Mouse (Mus musculus) embryonic fibroblast, embryonic 13.5 days (primary cell): Measurements from ENCODE around the gene Cacng4. TPM values are rescaled to one million over a fixed set of nuclear protein-coding genes. Genes with fewer than 3 reads are reported as not detected.

Experiments
- H3K27ac ChIP-seq: 2 replicates; pipeline ENCODE4 v1.5.1; 2012; ENCODE audit warnings: low read length, control low read depth, inconsistent platforms; ENCODE audit not compliant: insufficient read depth
- H3K4me1 ChIP-seq: 2 replicates; pipeline ENCODE4 v1.6.1; 2011; ENCODE audit warnings: low read length; ENCODE audit not compliant: control insufficient read depth, insufficient read depth
- H3K4me3 ChIP-seq: 2 replicates; pipeline ENCODE4 v1.5.1; 2011; ENCODE audit warnings: mild to moderate bottlenecking, control low read depth, low read length; ENCODE audit not compliant: insufficient read depth
- CTCF ChIP-seq: IDR thresholded peaks from 2 replicates; pipeline ENCODE4 v1.5.1; 2011; ENCODE audit warnings: mild to moderate bottlenecking, control low read depth, low read length, moderate library complexity, borderline replicate concordance; ENCODE audit not compliant: insufficient read depth
- POLR2A ChIP-seq: IDR thresholded peaks from 2 replicates; pipeline ENCODE4 v1.6.1; 2011; ENCODE audit warnings: low read depth, mild to moderate bottlenecking, control low read depth, low read length, moderate library complexity
- polyA plus RNA-seq: library from polyadenylated mRNA; stranded (reverse); fragments of >200 nt; gene quantifications from 2 replicates; pipeline ENCODE4 v1.2.4, GENCODE M21; 2011; ENCODE audit warnings: low read depth; ENCODE audit not compliant: missing spikeins, insufficient read length

Cacng4 gene
- polyA plus RNA-seq = 0.51 TPM in 1 of 2 replicates, not detected in the other

DNA sequence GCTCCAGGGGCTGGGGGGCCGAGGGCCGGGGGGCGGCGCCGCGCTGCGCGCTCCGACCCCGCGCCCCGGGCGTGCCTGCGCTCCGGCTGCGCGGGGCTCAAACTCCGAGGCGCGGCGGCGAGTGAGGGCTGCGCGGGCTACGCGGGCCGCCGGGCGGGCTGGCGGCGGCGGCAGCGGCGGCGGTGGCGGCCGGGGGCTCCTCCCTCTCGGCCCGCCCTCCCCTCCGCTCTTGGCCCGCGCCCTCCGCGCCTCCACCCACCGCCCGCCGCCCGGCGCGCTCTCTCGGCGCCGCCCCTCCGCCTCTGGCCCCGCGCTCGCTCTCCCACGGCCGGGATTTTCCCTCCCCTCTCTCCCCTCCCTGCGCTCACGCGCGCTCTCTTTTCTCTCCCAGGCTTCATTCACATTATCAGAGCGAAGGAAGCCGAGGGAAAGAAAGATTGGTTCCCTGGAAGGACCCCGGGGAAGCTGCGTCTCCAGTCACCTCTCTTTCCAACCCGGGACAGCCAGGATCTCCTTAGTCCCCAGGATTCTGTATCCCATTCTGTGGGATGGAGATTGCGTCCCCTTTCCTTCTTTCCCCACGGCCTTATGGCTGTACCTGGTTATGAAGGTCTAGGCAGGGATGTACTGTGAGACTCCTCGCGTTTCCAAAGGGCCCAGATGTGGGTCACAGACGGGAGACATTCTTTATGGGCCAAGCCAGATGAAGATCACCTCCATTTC is at the start of gene Cacng4:
Gene Cacng4, minus strand, starts transcription at position 11 of the 723 bp plus-strand sequence.
- TF ChIP-seq POLR2A (no peak), CTCF (no peak)
- peak within 1 kb of the TSS; percentile 33 for H3K4me3 ChIP-seq

DNA sequence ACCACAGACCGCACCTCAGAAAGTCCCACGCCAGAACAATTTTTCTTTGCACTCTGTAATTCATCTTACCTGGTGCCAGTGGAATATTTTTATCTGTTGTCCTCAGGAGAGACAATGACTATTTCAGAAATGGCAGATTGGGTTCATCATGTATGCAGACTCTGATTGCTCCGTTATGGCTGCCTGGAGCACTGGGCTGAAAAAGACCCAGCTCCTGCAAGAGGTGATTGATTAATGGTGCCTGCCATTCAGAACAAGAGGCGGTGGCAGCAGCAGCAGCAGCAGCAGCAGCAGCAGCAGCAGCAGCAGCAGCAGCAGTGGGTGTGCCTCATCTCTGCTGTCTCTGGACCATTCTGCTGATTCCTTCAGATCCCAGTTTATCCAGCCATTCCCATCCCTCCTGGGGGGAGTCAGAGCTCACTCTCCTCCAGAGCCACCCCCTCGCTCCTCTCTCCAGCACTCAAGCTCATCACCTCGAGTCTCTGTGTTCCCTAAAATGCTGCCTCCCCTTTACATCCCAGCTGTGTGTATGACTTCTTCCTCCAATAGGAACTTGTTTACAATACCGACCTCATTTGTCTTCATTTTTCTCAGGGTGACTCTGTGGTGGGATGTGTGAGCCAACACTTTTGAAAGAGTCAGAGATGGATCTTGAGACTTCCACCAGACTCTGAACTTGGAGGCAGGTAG is 39.1 kb upstream of the Cacng4 start:
- no peak overlapping the region for H3K27ac ChIP-seq
- H3K4me1 ChIP-seq = no peaks in the 10 kb centered on the region
- TF ChIP-seq POLR2A = no peak
- no peak for TF ChIP-seq CTCF
- no peak overlapping the region for H3K4me3 ChIP-seq

More for the DNA sequence above, at the start of gene Cacng4:
- Histone ChIP-seq H3K27ac (no peak within 1 kb of the TSS), H3K4me1 (no peaks in the 10 kb centered on the region)

DNA sequence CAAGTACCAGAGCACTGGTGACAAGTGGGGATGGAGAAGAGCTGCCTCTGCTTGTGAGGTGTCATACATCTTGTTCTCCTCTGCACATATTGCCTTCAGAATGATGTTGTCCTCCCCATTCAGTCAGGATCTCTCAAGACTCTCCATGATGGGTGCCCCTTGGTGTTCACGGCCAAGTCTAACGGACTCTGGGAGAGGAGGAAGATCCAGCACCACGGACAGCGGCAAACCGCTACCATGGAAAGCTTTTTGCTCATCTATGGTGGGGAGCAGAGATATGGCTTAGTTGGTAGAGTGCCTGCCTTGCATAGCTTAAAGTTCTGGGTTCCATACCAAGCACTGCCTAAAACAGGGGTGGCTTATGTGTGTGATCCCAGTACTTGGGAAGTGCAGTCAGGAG is 22.8 kb upstream of the Cacng4 start:
- no peak overlapping the region for H3K4me3 ChIP-seq
- H3K4me1 ChIP-seq = no peaks in the 10 kb centered on the region
- TF ChIP-seq POLR2A (no peak), CTCF (no peak)
- no peak overlapping the region for H3K27ac ChIP-seq

DNA sequence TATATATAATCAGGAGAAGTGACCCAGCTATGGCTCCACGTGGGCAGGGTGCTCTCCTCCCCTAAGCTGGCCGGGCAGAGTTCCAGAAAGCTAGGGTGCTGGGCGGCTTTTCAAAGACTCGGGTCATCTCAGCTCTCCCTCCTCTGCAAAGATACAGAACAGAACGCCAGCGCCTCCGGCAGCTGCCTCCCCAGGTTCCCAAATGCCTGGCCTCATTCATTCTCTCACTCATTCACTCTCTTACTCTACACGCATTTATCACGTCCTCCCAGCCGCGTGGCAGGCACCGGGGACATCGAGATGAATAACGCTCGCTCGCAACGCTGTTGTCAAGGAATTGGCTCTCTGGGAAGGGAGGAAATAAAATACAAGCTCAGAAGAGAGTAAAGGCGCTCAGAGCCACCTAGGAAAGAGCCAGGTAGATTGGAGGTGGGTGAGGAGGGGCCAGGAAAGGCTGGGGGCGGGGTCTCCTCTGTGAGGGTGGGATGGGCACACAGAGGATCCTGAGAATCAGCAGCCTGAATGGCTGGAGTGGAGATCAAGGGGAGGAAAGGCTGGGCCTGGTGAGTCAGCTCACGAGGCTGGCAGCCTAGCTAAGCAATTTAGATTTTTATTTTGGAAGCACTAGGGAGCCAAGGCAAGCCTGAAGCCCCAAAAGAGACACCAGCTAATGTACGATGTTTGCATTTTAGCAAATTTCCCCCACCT is 18.7 kb upstream of the Cacng4 start:
- Histone ChIP-seq H3K27ac (no peak overlapping the region), H3K4me1 (no peaks in the 10 kb centered on the region), H3K4me3 (no peak overlapping the region)
- TF ChIP-seq CTCF (no peak), POLR2A (no peak)

DNA sequence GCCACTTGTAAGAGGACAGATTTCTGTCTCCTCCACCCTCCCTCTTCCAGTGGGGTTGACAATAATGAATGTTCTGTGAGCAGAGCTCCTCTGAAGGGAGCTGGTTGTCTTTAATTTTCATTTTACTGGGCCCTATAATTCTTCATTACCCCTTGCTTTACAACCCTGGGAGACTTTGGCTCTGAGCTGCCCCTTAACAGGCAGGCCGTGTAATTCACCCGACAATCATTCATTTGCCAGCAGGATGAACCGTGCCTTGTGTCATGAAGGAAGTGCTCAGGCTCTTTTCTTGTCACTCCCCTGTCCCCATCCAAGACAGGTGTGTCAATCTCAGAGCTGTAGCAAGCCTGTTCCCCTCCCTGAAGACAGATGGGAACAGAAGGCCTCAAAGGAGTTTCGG is 18.1 kb upstream of the Cacng4 start:
- H3K4me1 ChIP-seq = no peaks in the 10 kb centered on the region
- no peak overlapping the region for H3K27ac ChIP-seq
- no peak for TF ChIP-seq POLR2A
- no peak for TF ChIP-seq CTCF
- H3K4me3 ChIP-seq = no peak overlapping the region

DNA sequence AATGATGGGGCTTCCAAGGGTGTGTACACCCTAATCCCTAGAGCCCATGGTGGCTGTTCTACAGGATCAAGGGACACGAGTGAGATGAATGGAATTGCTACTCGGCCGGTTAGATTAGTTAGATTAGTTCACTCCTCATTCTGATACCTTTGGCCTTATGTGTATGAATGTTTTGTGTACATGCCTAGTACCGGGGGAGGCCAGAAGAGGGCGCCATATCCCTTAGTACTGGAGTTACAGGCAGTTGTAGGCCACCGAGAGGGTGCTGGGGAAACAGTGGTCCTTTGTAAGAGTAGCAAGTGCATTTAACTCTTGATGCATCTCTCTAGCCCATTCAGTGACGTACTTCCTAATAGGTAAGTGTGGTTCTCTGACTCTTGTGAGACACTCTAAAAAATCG is 14.2 kb upstream of the Cacng4 start:
- Histone ChIP-seq H3K27ac (no peak overlapping the region), H3K4me3 (no peak overlapping the region), H3K4me1 (no peaks in the 10 kb centered on the region)
- TF ChIP-seq CTCF (no peak), POLR2A (no peak)

DNA sequence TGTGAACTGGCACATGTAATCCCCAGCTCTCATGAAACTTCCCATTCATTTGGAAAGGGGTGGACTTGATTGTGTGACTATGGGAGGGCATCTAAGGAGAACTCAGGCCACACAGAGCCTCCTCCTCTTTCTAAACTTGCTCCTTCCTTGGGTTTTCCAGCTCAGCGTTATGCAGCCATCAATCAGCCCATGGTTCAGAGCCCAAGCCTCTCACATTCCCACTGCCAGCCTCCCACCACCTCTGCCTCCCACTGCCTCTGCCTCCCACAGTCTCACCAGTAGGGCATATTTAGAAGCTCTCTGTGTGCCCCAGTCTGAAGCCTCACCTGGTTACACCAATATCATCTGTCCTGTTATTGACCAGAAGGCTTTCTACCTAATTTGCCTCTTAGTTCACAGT is 11.7 kb upstream of the Cacng4 start:
- no peak for TF ChIP-seq CTCF
- no peak for TF ChIP-seq POLR2A

DNA sequence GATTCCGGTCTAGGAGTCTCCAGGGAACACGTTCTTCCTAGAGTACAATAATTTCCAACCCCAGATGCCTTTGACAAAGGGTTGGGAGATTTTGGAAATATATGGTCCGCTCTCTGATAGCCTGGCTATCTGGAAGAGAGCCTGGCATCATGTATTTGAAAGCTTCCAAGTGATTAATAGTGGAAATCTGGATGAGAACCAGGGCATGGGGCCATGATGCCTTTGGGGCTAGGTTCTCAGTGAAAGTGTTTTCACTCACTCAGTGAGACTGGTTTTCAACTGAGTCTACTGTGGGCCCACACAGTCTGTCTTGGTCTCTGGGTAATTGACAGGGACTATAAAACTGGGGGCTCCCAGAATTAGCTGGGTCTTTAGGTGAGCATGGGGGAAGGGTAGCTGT is 7.6 kb upstream of the Cacng4 start:
- H3K4me3 ChIP-seq = no peak overlapping the region
- no peak for TF ChIP-seq POLR2A
- no peak for TF ChIP-seq CTCF
- no peak overlapping the region for H3K27ac ChIP-seq
- no peaks in the 10 kb centered on the region for H3K4me1 ChIP-seq

More for the DNA sequence above, 11.7 kb upstream of the Cacng4 start:
- H3K27ac ChIP-seq = no peak overlapping the region
- no peak overlapping the region for H3K4me3 ChIP-seq
- H3K4me1 ChIP-seq = no peaks in the 10 kb centered on the region

DNA sequence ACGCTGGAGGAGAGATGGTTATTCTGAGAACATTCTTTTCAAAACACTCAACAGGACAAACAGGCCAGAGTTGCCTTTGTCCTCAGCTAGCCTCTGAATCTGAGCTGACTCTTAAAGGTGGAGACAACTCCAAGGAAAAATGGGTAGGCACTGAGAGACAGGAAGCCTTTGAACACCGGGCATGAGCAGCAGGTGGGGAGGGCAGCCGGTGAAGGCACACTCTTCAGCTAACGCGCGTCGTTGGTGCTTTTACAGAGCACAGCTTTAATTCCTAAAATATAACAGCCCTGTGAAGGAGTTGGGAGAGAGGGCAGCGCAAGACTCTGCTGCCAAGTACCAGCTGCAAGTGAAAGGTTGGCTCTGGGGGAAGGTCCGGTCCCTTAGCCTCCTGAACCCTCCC is 5.0 kb upstream of the Cacng4 start:
- TF ChIP-seq CTCF (no peak), POLR2A (no peak)
- Histone ChIP-seq H3K4me3 (no peak overlapping the region), H3K4me1 (no peaks in the 10 kb centered on the region), H3K27ac (no peak overlapping the region)
